Mouse (Mus musculus): ENCODE measurements around the gene Fbxl16.
"Not testable (repeated sequence)": the region's sequence is repeated elsewhere in the genome, so short reads cannot be mapped to it uniquely, and the experiment has no call there.

Fbxl16 gene

DNA sequence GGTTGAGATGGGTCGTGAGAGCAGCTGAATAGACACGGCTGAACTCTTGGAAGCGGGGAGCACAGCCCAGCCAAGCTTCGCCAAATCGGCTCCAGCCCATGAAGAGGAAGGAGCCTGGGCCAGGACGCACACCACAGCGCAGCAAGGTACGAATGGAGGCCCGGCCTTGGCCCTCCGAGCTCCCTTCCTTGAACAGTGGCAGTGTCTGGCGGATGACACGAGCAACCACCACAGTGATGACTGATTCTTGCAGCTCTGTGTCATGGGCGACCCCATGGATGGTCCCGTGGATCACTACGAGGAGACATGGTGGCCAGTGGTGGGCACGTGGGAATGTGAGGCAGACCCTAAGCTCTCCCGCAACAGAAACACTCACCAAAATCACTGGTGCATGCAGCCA lies 13.9 kb upstream of the Fbxl16 start:
- DNase-seq (ENCODE audit: low read depth in 2 of 2, low spot score in 2 of 2): no peak

- no peak for DNase-seq (ENCODE audit: low read depth in 2 of 2, low spot score in 2 of 2)
Observed at GRCm38 (mm10) chr17:25795609-25796092, 13.2 kb upstream of the Fbxl16 start, which contains the start of gene AC134908.4. TSS of gene AC134908.4 (minus strand) at chr17:25795659.

DNA sequence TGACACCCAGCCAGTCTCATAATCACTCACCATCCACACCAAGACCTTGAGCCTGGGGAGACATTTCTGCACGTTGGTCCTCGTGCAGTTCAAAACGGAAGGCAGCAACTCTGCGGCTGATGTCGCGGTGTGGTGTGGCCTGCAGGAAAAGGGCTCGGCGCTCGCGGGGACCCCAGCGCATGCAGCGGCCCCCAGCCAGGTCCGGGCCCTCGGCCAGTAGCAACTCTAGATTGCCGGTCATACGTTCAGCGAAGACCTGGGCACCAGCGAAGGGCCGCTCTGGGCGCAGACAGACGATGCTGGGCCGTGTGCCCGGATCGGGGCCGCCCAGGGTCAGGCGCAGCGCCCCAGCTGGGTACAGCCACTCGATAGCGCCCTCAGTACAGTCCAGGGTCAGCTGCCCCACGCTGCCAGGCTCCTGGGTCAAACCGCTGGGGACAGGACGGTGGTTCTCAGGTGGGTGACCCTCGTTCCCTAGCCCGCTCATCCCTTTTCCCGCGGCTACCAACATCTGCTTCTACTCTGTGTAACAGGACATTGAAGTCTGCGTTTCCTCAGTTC lies 12.6 kb upstream of the Fbxl16 start:
- no peak for DNase-seq (ENCODE audit: low read depth in 2 of 2, low spot score in 2 of 2)

DNA sequence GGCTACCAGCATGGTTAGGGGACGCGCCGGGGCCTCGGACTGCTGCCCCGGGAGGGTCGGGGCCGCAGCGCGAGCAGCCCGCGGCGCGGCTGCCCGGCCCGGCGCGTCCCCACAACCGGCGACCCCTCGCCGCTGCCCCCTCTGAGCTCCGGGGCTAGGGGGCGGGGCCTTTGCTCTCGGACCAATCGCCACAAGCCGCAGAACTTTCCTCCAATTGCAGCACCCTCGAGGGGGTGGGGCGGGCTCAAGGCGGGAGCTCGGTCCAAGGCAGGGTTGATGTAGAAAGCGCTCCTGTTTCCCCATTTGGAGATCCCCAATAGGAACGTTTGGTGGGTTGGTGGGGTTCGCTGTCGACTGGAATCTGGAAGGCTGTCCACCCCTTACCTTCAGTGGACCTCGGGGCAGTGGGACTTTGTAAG lies 11.9 kb upstream of the Fbxl16 start, which contains the start of gene Metrn:
Gene Metrn (minus strand): TSS at position 186 of the 419 bp plus-strand sequence.
- DNase-seq (ENCODE audit: low read depth in 2 of 2, low spot score in 2 of 2): peak; percentile 68 to 75

DNA sequence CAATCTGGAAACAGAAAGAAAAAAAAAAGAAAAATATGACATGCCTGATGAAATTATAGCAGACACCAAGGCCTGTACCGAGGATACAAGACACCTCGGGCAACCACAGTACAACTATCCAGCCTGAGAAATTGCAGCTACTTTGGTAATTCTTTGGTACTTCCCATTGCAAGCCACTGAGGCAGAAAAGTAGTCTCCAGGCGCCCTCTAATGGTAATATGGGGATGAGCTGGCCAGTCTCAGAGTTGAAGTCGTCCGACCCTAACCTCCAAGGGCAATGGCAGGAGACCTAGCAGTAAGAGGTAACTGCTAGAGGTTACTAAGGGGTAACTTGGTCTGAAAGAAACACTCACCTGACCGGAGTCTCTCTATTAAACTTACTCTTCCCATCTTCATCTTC lies 7.9 kb upstream of the Fbxl16 start:
- peak; percentile 74 to 78 for DNase-seq (ENCODE audit: low read depth in 2 of 2, low spot score in 2 of 2)

GRCm38 (mm10) chr17:25802825-25803517 lies 5.9 kb upstream of the Fbxl16 start:
- DNase-seq (ENCODE audit: low read depth in 2 of 2, low spot score in 2 of 2): no peak

- DNase-seq (ENCODE audit: low read depth in 2 of 2, low spot score in 2 of 2): no peak
Observed at GRCm38 (mm10) chr17:25806507-25806906, 2.4 kb upstream of the Fbxl16 start.

- not testable (repeated sequence) for DNase-seq (ENCODE audit: low read depth in 2 of 2, low spot score in 2 of 2)
Observed at GRCm38 (mm10) chr17:25807452-25807851, 1.4 kb upstream of the Fbxl16 start.

GRCm38 (mm10) chr17:25808028-25808427 lies 857 bp upstream of the Fbxl16 start:
- DNase-seq (ENCODE audit: low read depth in 2 of 2, low spot score in 2 of 2): no peak

- no peak for DNase-seq (ENCODE audit: low read depth in 2 of 2, low spot score in 2 of 2)
Observed at GRCm38 (mm10) chr17:25809606-25810340, 888 bp downstream of the Fbxl16 start.

GRCm38 (mm10) chr17:25810890-25811289 lies 2.0 kb downstream of the Fbxl16 start:
- no peak for DNase-seq (ENCODE audit: low read depth in 2 of 2, low spot score in 2 of 2)

GRCm38 (mm10) chr17:25813471-25813870 lies 4.6 kb downstream of the Fbxl16 start:
- DNase-seq (ENCODE audit: low read depth in 2 of 2, low spot score in 2 of 2): peak; percentile 58 to 76

DNA sequence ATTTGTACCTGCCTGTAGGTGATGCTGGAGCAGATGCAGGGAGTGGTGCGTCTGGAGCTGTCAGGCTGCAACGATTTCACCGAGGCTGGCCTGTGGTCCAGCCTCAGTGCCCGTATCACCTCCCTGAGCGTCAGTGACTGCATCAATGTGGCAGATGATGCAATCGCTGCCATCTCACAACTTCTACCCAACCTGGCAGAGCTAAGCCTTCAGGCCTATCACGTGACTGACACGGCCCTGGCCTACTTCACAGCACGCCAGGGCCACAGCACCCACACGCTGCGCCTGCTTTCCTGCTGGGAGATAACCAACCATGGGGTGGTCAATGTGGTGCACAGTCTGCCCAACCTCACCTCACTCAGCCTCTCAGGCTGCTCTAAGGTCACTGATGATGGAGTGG lies 8.8 kb downstream of the Fbxl16 start:
- DNase-seq (ENCODE audit: low read depth in 2 of 2, low spot score in 2 of 2): no peak

DNA sequence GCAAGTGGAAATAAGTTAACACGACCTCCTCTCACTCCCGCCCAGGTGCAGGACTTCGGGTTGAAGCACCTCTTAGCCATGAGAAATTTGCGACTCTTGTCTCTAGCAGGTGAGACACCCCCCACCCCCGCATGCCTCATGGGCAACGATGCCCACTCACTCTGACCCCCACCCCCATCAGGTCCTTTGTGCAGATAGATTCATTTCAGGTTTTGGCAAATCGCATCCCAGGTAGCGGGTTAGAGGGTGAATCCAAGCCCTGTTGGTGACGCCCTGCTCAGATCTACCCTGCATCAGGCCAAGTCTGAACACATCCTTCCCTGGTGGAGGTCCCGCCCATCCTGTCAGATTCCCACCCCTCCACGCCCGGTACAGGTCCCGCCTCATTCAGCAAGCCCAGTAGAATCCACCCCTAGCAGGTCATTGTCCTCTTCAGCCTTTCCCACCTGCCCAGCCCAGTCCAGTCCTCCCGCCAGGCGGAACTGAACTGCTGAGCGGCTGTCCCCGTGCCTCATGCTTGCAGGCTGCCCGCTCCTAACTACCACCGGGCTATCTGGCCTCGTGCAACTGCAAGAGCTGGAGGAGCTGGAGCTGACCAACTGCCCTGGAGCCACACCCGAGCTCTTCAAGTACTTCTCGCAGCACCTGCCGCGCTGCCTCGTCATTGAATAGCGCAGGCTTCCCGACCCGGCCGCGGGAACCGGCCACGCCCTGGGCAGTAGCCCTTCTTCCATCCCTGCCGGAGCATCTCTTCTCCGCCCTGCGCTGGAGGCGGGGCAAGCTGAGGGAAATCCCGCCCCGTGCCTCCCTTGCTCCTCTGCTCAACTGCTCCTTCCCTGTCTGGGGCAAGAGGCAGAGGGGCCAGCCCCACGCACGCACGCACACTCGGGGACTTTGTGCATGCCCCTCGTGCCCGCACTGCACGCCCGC lies 10.2 kb downstream of the Fbxl16 start:
- no peak for DNase-seq (ENCODE audit: low read depth in 2 of 2, low spot score in 2 of 2)

- DNase-seq (ENCODE audit: low read depth in 2 of 2, low spot score in 2 of 2): peak; percentile 74 to 76
Observed at GRCm38 (mm10) chr17:25823452-25823851, 14.6 kb downstream of the Fbxl16 start, which contains the start of gene Wdr24. TSS of gene Wdr24 (plus strand) at chr17:25823627.

GRCm38 (mm10) chr17:25824362-25825142 lies 15.7 kb downstream of the Fbxl16 start:
- no peak for DNase-seq (ENCODE audit: low read depth in 2 of 2, low spot score in 2 of 2)

GRCm38 (mm10) chr17:25825311-25825710 lies 16.4 kb downstream of the Fbxl16 start:
- DNase-seq (ENCODE audit: low read depth in 2 of 2, low spot score in 2 of 2): no peak

GRCm38 (mm10) chr17:25825984-25826570 lies 17.2 kb downstream of the Fbxl16 start:
- no peak for DNase-seq (ENCODE audit: low read depth in 2 of 2, low spot score in 2 of 2)

- DNase-seq (ENCODE audit: low read depth in 2 of 2, low spot score in 2 of 2): no peak
Observed at GRCm38 (mm10) chr17:25827011-25827410, 18.1 kb downstream of the Fbxl16 start.

Measured in CD8-positive naive resting alpha-beta T cell, adult 2 months (primary cell).